Mouse (Mus musculus): ENCODE measurements around the gene Hoxb7. TPM values are rescaled to one million over a fixed set of nuclear protein-coding genes. Genes with fewer than 3 reads are reported as not detected.

The Hoxb7 gene
- polyA plus RNA-seq, 1 experiment, result 15.5 TPM

DNA sequence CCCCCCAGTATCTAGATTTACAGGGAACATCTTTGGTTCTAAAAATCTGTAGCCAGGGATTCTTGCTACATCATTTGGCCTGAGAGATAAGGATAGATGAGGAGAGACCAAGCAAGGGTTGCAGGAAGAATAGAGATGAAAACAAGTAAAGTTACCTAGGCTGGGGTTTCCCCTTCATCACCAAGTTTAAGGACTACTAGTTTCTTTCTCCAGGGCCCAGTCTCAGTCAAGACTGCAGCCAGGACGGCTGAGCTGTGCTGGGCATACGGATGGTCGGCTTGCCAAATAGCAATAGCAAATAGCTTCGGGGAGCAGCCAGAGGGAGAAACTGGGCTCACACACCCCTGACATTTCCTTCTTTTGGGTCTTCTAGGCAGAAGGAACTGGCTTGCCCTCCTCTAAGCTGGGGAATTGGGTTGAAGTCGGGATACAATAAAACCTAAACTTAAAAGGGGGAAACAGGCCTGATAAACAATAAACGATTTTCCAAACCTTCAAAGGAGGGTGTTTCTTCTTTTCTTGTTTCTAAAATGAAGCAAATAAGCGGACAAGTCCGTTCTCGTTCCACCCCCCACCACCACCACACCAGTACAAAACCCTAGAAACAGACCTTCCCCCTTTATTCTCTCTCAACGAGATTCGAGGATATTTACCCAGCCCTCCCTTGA lies 11.7 kb downstream of the Hoxb7 start:
- Histone ChIP-seq H3K36me3 (ENCODE audit: control insufficient read depth, insufficient read depth, low read length) (peaks cover 2% of the 10 kb centered on the region; the same call in 1 of the 2 replicates), H3K4me1 (ENCODE audit: control insufficient read depth, insufficient read depth, low read length) (peaks cover 4% of the 10 kb centered on the region; the same call in 1 of the 2 replicates), H3K27ac (ENCODE audit: insufficient read depth, low read depth, low read length) (peak overlapping the region; percentile 28; the same call in 1 of the 2 replicates), H3K27me3 (replicated peaks; ENCODE audit: control insufficient read depth, insufficient read depth, low read length) (no peaks in the 10 kb centered on the region), H3K4me3 (ENCODE audit: insufficient read depth, low read depth, low read length) (peak overlapping the region; percentile 91; the same call in 1 of the 2 replicates)
- 37% methylated on average over 11 of the region's 11 CpGs for WGBS
- no peak for DNase-seq
- TF ChIP-seq CTCF (conservative IDR thresholded peaks at IDR 0.05; ENCODE audit: insufficient read depth, insufficient read length, low read depth, low read length) (no peak), POLR2A (IDR thresholded peaks at IDR 0.05; ENCODE audit: low read depth, low read length) (no peak)

DNA sequence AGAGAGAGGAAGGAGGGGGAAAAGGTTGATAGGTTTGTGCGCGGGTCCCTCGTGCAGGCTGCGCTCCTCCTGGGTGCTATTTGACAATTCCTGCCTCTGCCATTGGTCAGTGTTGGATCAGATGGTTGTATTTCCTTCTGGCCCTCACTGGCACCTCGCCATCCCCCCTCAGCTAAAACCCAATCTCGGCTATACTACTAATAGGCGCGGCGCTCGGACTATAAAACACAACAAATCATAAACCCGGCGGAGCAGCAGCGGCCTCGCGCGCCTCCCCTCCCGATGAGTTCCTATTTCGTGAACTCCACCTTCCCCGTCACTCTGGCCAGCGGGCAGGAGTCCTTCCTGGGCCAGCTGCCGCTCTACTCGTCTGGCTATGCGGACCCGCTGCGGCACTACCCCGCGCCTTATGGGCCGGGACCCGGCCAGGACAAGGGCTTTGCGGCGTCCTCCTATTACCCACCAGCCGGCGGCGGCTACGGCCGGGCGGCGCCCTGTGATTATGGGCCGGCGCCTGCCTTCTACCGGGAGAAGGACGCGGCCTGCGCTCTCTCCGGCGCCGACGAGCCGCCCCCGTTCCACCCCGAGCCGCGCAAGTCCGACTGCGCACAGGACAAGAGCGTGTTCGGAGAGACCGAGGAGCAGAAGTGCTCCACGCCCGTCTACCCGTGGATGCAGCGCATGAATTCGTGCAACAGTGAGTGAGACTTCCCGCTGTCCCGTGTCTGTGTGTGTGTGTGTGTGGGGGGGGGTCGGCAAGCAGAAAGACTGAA lies 12.7 kb downstream of the Hoxb7 start:
- no peaks in the 10 kb centered on the region for H3K27me3 ChIP-seq (replicated peaks; ENCODE audit: control insufficient read depth, insufficient read depth, low read length)
- TF ChIP-seq CTCF (conservative IDR thresholded peaks at IDR 0.05; ENCODE audit: insufficient read depth, insufficient read length, low read depth, low read length) (no peak), POLR2A (IDR thresholded peaks at IDR 0.05; ENCODE audit: low read depth, low read length) (peak; percentile 10)
- whole genome bisulfite sequencing, result under 1% methylated on average over 66 of the region's 66 CpGs

DNA sequence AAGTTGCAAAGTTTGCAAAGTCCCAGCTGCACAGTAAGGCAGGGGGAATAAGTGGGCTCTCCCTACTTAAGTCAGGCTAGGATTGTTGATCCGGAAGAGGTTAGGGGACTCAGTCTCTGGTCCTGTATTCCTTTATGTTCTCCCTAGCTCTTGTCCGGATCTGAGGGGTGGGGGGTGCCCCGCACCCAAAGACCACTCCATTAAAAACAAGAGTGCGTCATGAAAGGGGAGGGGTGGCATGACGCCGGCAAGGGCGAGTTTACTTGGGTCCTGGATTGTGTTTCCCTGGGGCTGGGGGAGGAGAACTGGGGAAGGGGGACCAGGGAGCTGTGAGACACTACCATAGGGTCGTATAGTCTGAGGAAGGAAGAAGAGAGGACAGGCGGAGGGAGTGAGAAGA lies 13.4 kb downstream of the Hoxb7 start:
- TF ChIP-seq CTCF (conservative IDR thresholded peaks at IDR 0.05; ENCODE audit: insufficient read depth, insufficient read length, low read depth, low read length) (no peak), POLR2A (IDR thresholded peaks at IDR 0.05; ENCODE audit: low read depth, low read length) (no peak)
- peak overlapping the region; percentile 92 for H3K27ac ChIP-seq (ENCODE audit: insufficient read depth, low read depth, low read length)
- H3K36me3 ChIP-seq (ENCODE audit: control insufficient read depth, insufficient read depth, low read length), result peaks cover 2% of the 10 kb centered on the region; the same call in 1 of the 2 replicates
- peak overlapping the region; percentile 91 for H3K4me3 ChIP-seq (ENCODE audit: insufficient read depth, low read depth, low read length)
- H3K27me3 ChIP-seq (replicated peaks; ENCODE audit: control insufficient read depth, insufficient read depth, low read length), result no peaks in the 10 kb centered on the region
- DNase-seq, result no peak
- peaks cover 4% of the 10 kb centered on the region; the same call in 1 of the 2 replicates for H3K4me1 ChIP-seq (ENCODE audit: control insufficient read depth, insufficient read depth, low read length)
- 20% methylated on average over 9 of the region's 9 CpGs for WGBS

More for the DNA sequence above, 12.7 kb downstream of the Hoxb7 start:
- peak overlapping the region; percentile 91 for H3K4me3 ChIP-seq (ENCODE audit: insufficient read depth, low read depth, low read length)
- peak; percentile 94 for DNase-seq
- H3K4me1 ChIP-seq (ENCODE audit: control insufficient read depth, insufficient read depth, low read length), result peaks cover 4% of the 10 kb centered on the region; the same call in 1 of the 2 replicates
- peak overlapping the region; percentile 92 for H3K27ac ChIP-seq (ENCODE audit: insufficient read depth, low read depth, low read length)
- peaks cover 2% of the 10 kb centered on the region; the same call in 1 of the 2 replicates for H3K36me3 ChIP-seq (ENCODE audit: control insufficient read depth, insufficient read depth, low read length)

DNA sequence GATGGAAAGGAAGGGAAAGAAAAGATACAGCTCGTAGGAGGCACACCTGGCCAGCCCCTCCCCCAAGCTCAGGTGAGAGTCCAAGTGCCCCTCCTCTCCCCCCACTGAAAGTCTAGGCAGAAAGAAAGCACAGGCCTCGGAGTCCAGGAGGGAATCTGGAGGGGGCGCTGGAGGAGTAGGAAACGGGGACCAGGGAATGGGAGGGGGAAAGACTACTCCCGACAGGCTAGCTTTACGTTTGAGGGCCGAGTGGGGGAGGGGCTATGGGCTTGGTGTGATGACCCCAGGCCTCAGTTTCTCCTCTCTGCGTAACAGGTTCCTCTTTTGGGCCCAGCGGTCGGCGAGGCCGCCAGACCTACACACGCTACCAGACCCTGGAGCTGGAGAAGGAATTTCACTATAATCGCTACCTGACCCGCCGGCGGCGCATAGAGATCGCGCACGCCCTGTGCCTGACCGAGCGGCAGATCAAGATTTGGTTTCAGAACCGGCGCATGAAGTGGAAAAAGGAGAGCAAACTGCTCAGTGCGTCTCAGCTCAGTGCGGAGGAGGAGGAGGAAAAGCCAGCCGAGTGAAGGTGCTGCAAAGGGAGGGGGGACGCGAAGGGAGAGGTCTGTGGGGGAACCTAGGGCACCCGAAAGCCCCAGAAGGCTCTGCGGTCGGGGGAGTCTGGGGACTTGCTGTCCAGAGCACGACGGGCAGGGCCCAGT lies 14.1 kb downstream of the Hoxb7 start:
- peak overlapping the region; percentile 91 for H3K4me3 ChIP-seq (ENCODE audit: insufficient read depth, low read depth, low read length)
- H3K27ac ChIP-seq (ENCODE audit: insufficient read depth, low read depth, low read length), result peak overlapping the region; percentile 92
- WGBS, result 28% methylated on average over 35 of the region's 35 CpGs
- DNase-seq, result peak; percentile 66
- H3K27me3 ChIP-seq (replicated peaks; ENCODE audit: control insufficient read depth, insufficient read depth, low read length), result no peaks in the 10 kb centered on the region
- no peak for TF ChIP-seq CTCF (conservative IDR thresholded peaks at IDR 0.05; ENCODE audit: insufficient read depth, insufficient read length, low read depth, low read length)
- no peak for TF ChIP-seq POLR2A (IDR thresholded peaks at IDR 0.05; ENCODE audit: low read depth, low read length)
- peaks cover 4% of the 10 kb centered on the region; the same call in 1 of the 2 replicates for H3K4me1 ChIP-seq (ENCODE audit: control insufficient read depth, insufficient read depth, low read length)
- peaks cover 2% of the 10 kb centered on the region; the same call in 1 of the 2 replicates for H3K36me3 ChIP-seq (ENCODE audit: control insufficient read depth, insufficient read depth, low read length)

DNA sequence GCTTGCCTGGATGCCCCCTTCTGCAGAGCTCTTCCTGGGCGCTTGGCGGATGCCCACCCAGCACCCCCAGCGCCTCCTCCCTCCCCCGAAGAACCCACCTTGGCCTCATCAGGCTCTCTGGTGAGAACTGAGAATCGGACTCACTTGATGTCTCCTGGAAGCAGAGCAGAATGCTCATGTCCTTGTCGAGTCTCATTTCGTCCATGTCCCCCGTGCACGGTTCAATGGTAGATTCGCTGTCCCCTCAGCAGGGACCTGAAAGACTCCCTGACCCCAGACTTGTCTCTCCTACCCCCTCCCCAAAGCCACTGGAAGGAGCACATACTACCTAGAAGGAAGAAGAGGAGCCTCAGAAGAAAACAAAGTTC lies 14.6 kb downstream of the Hoxb7 start:
- TF ChIP-seq CTCF (conservative IDR thresholded peaks at IDR 0.05; ENCODE audit: insufficient read depth, insufficient read length, low read depth, low read length) (no peak), POLR2A (IDR thresholded peaks at IDR 0.05; ENCODE audit: low read depth, low read length) (no peak)
- Histone ChIP-seq H3K4me1 (ENCODE audit: control insufficient read depth, insufficient read depth, low read length) (0 out of 2 replicates have a peak, but pooled peaks cover 1% of the 10 kb centered on the region), H3K27ac (ENCODE audit: insufficient read depth, low read depth, low read length) (peak overlapping the region; percentile 92; the same call in 1 of the 2 replicates), H3K36me3 (ENCODE audit: control insufficient read depth, insufficient read depth, low read length) (peaks cover 2% of the 10 kb centered on the region; the same call in 1 of the 2 replicates), H3K27me3 (replicated peaks; ENCODE audit: control insufficient read depth, insufficient read depth, low read length) (no peaks in the 10 kb centered on the region), H3K4me3 (ENCODE audit: insufficient read depth, low read depth, low read length) (peak overlapping the region; percentile 91)
- WGBS, result 40% methylated on average over 10 of the region's 10 CpGs
- DNase-seq, result no peak

DNA sequence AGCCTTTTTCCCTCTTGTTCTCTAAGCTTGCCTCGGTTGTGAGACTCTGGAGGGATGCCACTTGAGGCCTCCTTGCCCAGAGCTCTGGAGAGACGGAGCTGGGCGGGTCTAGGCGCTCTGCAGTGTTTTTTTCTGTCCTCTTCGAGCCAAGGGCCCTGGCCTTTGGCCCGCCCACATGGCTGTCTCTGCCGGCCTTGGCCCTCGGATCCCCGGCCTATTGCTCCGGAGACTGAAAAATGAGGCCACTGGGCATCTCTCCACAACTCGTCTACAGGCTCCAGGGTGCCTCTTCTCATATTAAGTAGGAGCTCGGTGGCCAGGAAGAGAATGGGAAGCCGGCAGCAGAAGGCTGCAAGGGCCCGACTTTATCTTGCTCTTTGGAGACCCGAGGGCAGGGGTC lies 15.4 kb downstream of the Hoxb7 start:
- peaks cover 2% of the 10 kb centered on the region; the same call in 1 of the 2 replicates for H3K36me3 ChIP-seq (ENCODE audit: control insufficient read depth, insufficient read depth, low read length)
- H3K27me3 ChIP-seq (replicated peaks; ENCODE audit: control insufficient read depth, insufficient read depth, low read length), result no peaks in the 10 kb centered on the region
- peak overlapping the region; percentile 5 for H3K4me3 ChIP-seq (ENCODE audit: insufficient read depth, low read depth, low read length)
- 11% methylated on average over 15 of the region's 15 CpGs for WGBS
- no peak for TF ChIP-seq CTCF (conservative IDR thresholded peaks at IDR 0.05; ENCODE audit: insufficient read depth, insufficient read length, low read depth, low read length)
- TF ChIP-seq POLR2A (IDR thresholded peaks at IDR 0.05; ENCODE audit: low read depth, low read length), result peak; percentile 2
- peak overlapping the region; percentile 58 for H3K27ac ChIP-seq (ENCODE audit: insufficient read depth, low read depth, low read length)
- peak; percentile 95 for DNase-seq
- peaks cover 7% of the 10 kb centered on the region; the same call in 1 of the 2 replicates for H3K4me1 ChIP-seq (ENCODE audit: control insufficient read depth, insufficient read depth, low read length)
